Mouse (Mus musculus) hindbrain, embryonic 15.5 days (tissue): ENCODE data around the gene Rad51c. TPM values are rescaled to one million over a fixed set of nuclear protein-coding genes. Genes with fewer than 3 reads are reported as not detected.
A peak's percentile ranks its signal among the peaks of the same experiment; 100 is the strongest.
"Not testable (repeated sequence)": the region's sequence is repeated elsewhere in the genome, so short reads cannot be mapped to it uniquely, and the experiment has no call there.

ENCODE experiments used
- ATAC-seq: fragments of 200-750 bp; cut with Nextera tagmentation; 2 replicates; pipeline ENCODE4 v1.8.0; 2017; ENCODE audit warnings: low read depth, moderate number of reproducible peaks, moderate TSS enrichment; ENCODE audit not compliant: low FRiP score
- H3K27ac ChIP-seq: fragments of 300-500 bp; sonication (generic); replicated peaks from 2 replicates; pipeline ENCODE4 v1.5.1; 2015; ENCODE audit warnings: mild to moderate bottlenecking, inconsistent platforms
- H3K27me3 ChIP-seq: fragments of 300-500 bp; sonication (generic); 2 replicates; pipeline ENCODE4 v1.6.1; 2015; ENCODE audit warnings: control low read depth, inconsistent platforms
- H3K36me3 ChIP-seq: fragments of 300-500 bp; sonication (generic); 2 replicates; pipeline ENCODE4 v1.6.1; 2015; ENCODE audit warnings: control low read depth, inconsistent platforms
- H3K4me1 ChIP-seq: fragments of 300-500 bp; sonication (generic); replicated peaks from 2 replicates; pipeline ENCODE4 v1.6.1; 2015; ENCODE audit warnings: control low read depth, inconsistent platforms
- H3K4me2 ChIP-seq: fragments of 300-500 bp; sonication (generic); 2 replicates; pipeline ENCODE4 v1.6.1; 2015; ENCODE audit warnings: moderate library complexity, mild to moderate bottlenecking, inconsistent platforms
- H3K4me3 ChIP-seq: fragments of 300-500 bp; sonication (generic); 2 replicates; pipeline ENCODE4 v1.5.1; 2015; ENCODE audit warnings: mild to moderate bottlenecking, inconsistent platforms
- H3K9ac ChIP-seq: fragments of 300-500 bp; sonication (generic); 2 replicates; pipeline ENCODE4 v1.6.1; 2015; ENCODE audit warnings: inconsistent platforms
- H3K9me3 ChIP-seq: fragments of 300-500 bp; sonication (generic); 2 replicates; pipeline ENCODE4 v1.6.1; 2016; ENCODE audit warnings: control low read depth, inconsistent platforms
- WGBS: fragments of 180-500 bp; shearing (Covaris S2); methylation state at CpG from one replicate; pipeline ENCODE4 v1.1.7; 2015; 5-methylcytosine and 5-hydroxymethylcytosine counted together
- polyA plus RNA-seq: library from polyadenylated mRNA; unstranded; fragments of >200 nt; fragmentation: Nextera tagmentation; extraction: Ambion mirVana; gene quantifications from 2 replicates; pipeline ENCODE4 v1.2.1, GENCODE M21; 2015

Gene Rad51c
- polyA plus RNA-seq, 1 experiment from 2014 or later: 4.9 TPM

DNA sequence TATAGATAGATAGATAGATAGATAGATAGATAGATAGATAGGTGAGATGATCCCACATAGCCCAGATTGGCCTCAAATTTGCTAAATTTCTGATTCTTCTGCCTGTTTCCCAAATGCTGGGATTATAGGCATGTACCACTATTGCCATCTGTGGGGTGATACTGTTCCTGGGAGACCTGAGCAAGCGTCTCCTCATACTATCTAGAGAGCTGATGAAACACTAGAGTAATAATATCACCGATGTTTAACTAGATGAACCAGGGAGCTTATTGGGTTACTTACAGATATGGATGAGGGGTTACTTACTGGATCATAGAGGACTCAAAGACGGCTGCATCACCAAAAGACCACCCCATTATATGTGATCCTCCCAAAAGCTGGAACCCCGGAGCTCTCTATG, 24.6 kb upstream of the Rad51c start:
- no peaks in the 10 kb centered on the region for H3K27me3 ChIP-seq
- no peak for ATAC-seq
- 85% methylated on average over 4 of the region's 4 CpGs for WGBS
- H3K4me2 ChIP-seq: no peak overlapping the region
- no peak overlapping the region for H3K27ac ChIP-seq
- H3K9ac ChIP-seq: no peak overlapping the region
- H3K36me3 ChIP-seq: no peaks in the 10 kb centered on the region
- no peak overlapping the region for H3K4me3 ChIP-seq
- no peaks in the 10 kb centered on the region for H3K9me3 ChIP-seq
- H3K4me1 ChIP-seq: peaks cover 14% of the 10 kb centered on the region

DNA sequence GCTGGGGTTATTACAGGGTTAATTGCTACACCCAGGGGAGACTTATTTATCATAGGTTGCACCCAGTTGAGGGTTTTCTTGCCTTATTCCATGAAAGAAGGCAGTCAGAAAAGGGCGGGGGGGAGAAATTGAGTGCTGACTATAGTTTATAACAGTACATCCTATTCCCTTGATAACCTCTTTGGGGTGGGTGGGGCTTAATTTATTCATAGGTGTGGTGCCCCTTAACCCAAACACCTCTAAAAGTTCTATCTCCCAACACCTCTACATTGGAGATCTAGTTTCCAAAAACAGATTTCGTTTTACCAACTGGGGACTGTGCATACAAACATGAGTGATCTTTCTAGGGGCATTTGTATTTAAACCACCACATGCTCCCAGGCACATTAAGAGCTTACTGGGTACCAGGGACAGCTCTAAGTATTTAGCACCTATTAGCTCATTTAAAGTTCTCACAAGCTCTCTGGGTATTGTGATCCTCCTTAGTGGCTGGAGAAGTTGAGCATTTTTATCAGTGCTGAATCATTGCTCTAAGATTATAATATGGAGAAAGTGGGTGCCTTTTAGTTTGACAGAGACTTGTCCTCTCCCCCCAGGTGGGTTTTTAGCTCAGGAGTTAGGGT, 23.4 kb upstream of the Rad51c start:
- Histone ChIP-seq H3K36me3 (no peaks in the 10 kb centered on the region), H3K4me2 (no peak overlapping the region), H3K4me1 (peaks cover 23% of the 10 kb centered on the region), H3K27ac (no peak overlapping the region), H3K4me3 (no peak overlapping the region), H3K27me3 (no peaks in the 10 kb centered on the region), H3K9ac (no peak overlapping the region), H3K9me3 (no peaks in the 10 kb centered on the region)
- 75% methylated on average over 2 of the region's 2 CpGs for WGBS
- ATAC-seq: no peak

- H3K27me3 ChIP-seq: no peaks in the 10 kb centered on the region
- H3K4me3 ChIP-seq: no peak overlapping the region
- H3K36me3 ChIP-seq: no peaks in the 10 kb centered on the region
- H3K27ac ChIP-seq: peak overlapping the region; percentile 82
- H3K4me2 ChIP-seq: no peak overlapping the region
- no peak overlapping the region for H3K9ac ChIP-seq
- ATAC-seq: no peak
- 48% methylated on average over 1 of the region's 1 CpGs for WGBS
- no peaks in the 10 kb centered on the region for H3K9me3 ChIP-seq
- H3K4me1 ChIP-seq: peaks cover 24% of the 10 kb centered on the region
Measured at GRCm38 (mm10) chr11:87427273-87428050, 22.7 kb upstream of the Rad51c start.

GRCm38 (mm10) chr11:87426450-87427250, 21.9 kb upstream of the Rad51c start:
- peak overlapping the region; percentile 41 for H3K4me3 ChIP-seq
- peak overlapping the region; percentile 60 for H3K4me2 ChIP-seq
- peak overlapping the region; percentile 46; the same call in 1 of the 2 replicates for H3K9ac ChIP-seq
- H3K36me3 ChIP-seq, H3K9me3 ChIP-seq, H3K27me3 ChIP-seq: not testable (repeated sequence)
- ATAC-seq: peak; percentile 94
- peaks cover 29% of the 10 kb centered on the region for H3K4me1 ChIP-seq
- whole genome bisulfite sequencing: under 1% methylated on average over 24 of the region's 24 CpGs
- H3K27ac ChIP-seq: peak overlapping the region; percentile 82

DNA sequence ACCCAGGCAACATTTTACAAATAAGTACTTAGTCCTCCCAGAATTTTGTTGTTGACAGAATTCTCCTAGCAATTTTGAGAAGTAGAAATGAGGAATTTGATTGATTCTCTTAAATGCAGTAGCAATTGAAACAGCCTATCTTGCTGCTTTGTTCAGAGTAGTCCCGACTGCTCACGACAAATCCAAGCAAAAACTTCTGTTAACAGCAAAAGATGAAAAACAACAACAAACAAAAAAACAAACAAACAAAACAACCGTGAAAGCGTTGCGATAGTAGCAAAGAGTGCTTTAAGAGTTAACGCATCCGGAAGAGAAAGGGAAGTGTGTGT, 21.3 kb upstream of the Rad51c start:
- Histone ChIP-seq H3K4me1 (peaks cover 29% of the 10 kb centered on the region), H3K9me3 (no peaks in the 10 kb centered on the region), H3K36me3 (no peaks in the 10 kb centered on the region), H3K27ac (peak overlapping the region; percentile 79), H3K27me3 (no peaks in the 10 kb centered on the region), H3K4me3 (peak overlapping the region; percentile 41), H3K9ac (peak overlapping the region; percentile 46; the same call in 1 of the 2 replicates), H3K4me2 (peak overlapping the region; percentile 60)
- ATAC-seq: no peak
- WGBS: under 1% methylated on average over 7 of the region's 7 CpGs

- H3K9me3 ChIP-seq: no peaks in the 10 kb centered on the region
- WGBS: 46% methylated on average over 6 of the region's 6 CpGs
- no peaks in the 10 kb centered on the region for H3K36me3 ChIP-seq
- peak overlapping the region; percentile 92 for H3K27ac ChIP-seq
- peak overlapping the region; percentile 11; the same call in 1 of the 2 replicates for H3K4me2 ChIP-seq
- H3K9ac ChIP-seq: no peak overlapping the region
- no peaks in the 10 kb centered on the region for H3K27me3 ChIP-seq
- peaks cover 29% of the 10 kb centered on the region for H3K4me1 ChIP-seq
- H3K4me3 ChIP-seq: no peak overlapping the region
- ATAC-seq: no peak
Measured at GRCm38 (mm10) chr11:87423551-87424325, 19.0 kb upstream of the Rad51c start.

- Histone ChIP-seq H3K9me3 (no peaks in the 10 kb centered on the region), H3K4me2 (peak overlapping the region; percentile 70), H3K9ac (peak overlapping the region; percentile 55), H3K27me3 (no peaks in the 10 kb centered on the region), H3K4me3 (peak overlapping the region; percentile 44), H3K36me3 (no peaks in the 10 kb centered on the region), H3K27ac (peak overlapping the region; percentile 92), H3K4me1 (peaks cover 29% of the 10 kb centered on the region)
- under 1% methylated on average over 26 of the region's 26 CpGs for WGBS
- ATAC-seq: peak; percentile 89
Measured at GRCm38 (mm10) chr11:87422511-87423340, 18.0 kb upstream of the Rad51c start.

- ATAC-seq: no peak
- Histone ChIP-seq H3K4me1 (peaks cover 23% of the 10 kb centered on the region), H3K27me3 (no peaks in the 10 kb centered on the region), H3K4me3 (peak overlapping the region; percentile 44), H3K9me3 (no peaks in the 10 kb centered on the region), H3K36me3 (no peaks in the 10 kb centered on the region), H3K27ac (peak overlapping the region; percentile 92), H3K9ac (peak overlapping the region; percentile 55), H3K4me2 (peak overlapping the region; percentile 70)
- 23% methylated on average over 6 of the region's 6 CpGs for WGBS
Measured at GRCm38 (mm10) chr11:87421760-87422201, 17.0 kb upstream of the Rad51c start.

- no peak for ATAC-seq
- no peaks in the 10 kb centered on the region for H3K36me3 ChIP-seq
- no peak overlapping the region for H3K4me2 ChIP-seq
- H3K9ac ChIP-seq: no peak overlapping the region
- peaks cover 21% of the 10 kb centered on the region for H3K4me1 ChIP-seq
- no peak overlapping the region for H3K4me3 ChIP-seq
- H3K9me3 ChIP-seq: no peaks in the 10 kb centered on the region
- H3K27me3 ChIP-seq: no peaks in the 10 kb centered on the region
- H3K27ac ChIP-seq: no peak overlapping the region
Measured at GRCm38 (mm10) chr11:87420861-87421260, 16.1 kb upstream of the Rad51c start.

DNA sequence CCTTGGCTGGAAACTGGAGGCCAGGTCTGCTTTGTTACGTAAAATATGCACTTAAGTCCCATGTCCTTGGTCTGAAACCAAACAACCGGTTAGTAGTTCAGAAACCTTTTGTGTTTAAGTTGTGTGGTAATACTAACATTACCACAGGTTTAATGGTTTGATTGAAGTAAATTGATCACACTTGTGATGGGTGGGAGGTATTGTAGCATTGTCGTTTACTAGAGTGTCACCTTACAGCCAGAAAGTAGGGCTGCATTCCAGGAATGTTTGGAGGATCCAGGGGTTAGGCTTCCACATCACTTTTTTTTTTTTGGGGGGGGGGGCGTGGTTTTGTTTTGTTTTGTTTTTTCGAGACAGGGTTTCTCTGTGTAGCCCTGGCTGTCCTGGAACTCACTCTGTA, 11.4 kb upstream of the Rad51c start:
- WGBS: 54% methylated on average over 5 of the region's 5 CpGs

GRCm38 (mm10) chr11:87413412-87413811, 8.7 kb upstream of the Rad51c start:
- H3K27me3 ChIP-seq, H3K9ac ChIP-seq, H3K4me1 ChIP-seq, H3K27ac ChIP-seq, ATAC-seq, H3K4me2 ChIP-seq, H3K36me3 ChIP-seq, H3K4me3 ChIP-seq, H3K9me3 ChIP-seq: not testable (repeated sequence)
- 64% methylated on average over 3 of the region's 3 CpGs for WGBS

More for the DNA sequence above, 11.4 kb upstream of the Rad51c start:
- H3K9me3 ChIP-seq: no peaks in the 10 kb centered on the region
- H3K4me3 ChIP-seq: no peak overlapping the region
- H3K36me3 ChIP-seq: no peaks in the 10 kb centered on the region
- no peak for ATAC-seq
- H3K27ac ChIP-seq: no peak overlapping the region
- no peaks in the 10 kb centered on the region for H3K4me1 ChIP-seq
- H3K4me2 ChIP-seq: no peak overlapping the region
- no peak overlapping the region for H3K9ac ChIP-seq
- H3K27me3 ChIP-seq: no peaks in the 10 kb centered on the region
